Mouse (Mus musculus) bone marrow, adult 2 months (tissue): ENCODE measurements around the gene Trabd2b.

Experiments
- CTCF ChIP-seq: fragments of 200-500 bp; IDR thresholded peaks from 2 replicates; pipeline ENCODE4 v1.5.1; 2011; ENCODE audit warnings: low read length, control low read depth; ENCODE audit not compliant: control insufficient read depth, insufficient read depth
- POLR2A ChIP-seq: fragments of 200-500 bp; IDR thresholded peaks from 2 replicates; pipeline ENCODE4 v1.6.1; 2011; ENCODE audit warnings: low read depth, mild to moderate bottlenecking, control low read depth, low read length, borderline replicate concordance; ENCODE audit not compliant: control insufficient read depth

DNA sequence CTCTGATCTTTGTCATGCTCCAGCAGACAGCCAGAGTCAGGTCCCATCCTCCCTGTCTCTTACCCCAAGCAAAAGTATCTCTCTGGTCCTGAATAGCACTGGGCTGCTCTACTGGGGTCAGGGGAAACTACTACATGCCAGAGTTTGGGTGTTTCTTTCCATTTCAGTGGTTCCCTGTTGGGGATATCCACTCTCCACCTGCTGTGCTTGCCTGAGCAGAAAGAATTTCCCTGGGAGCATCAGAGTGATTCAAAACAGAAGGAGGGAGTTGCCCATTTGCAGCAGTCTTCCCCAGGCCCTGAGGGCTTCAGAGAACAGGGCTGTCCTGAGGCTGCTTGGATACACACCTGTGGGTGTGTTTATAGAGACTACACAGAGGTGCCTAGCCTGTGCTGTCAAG lies 3.0 kb downstream of the Trabd2b start:
- TF ChIP-seq CTCF = no peak
- no peak for TF ChIP-seq POLR2A
